Mouse (Mus musculus) skeletal muscle tissue, adult 2 months (tissue): ENCODE data around the gene Surf1.

Experiments used
- DNase-seq: peaks from one replicate; pipeline ENCODE4 v3.0.0-alpha.2; 2012; ENCODE audit warnings: low read depth, low spot score

The Surf1 gene

DNA sequence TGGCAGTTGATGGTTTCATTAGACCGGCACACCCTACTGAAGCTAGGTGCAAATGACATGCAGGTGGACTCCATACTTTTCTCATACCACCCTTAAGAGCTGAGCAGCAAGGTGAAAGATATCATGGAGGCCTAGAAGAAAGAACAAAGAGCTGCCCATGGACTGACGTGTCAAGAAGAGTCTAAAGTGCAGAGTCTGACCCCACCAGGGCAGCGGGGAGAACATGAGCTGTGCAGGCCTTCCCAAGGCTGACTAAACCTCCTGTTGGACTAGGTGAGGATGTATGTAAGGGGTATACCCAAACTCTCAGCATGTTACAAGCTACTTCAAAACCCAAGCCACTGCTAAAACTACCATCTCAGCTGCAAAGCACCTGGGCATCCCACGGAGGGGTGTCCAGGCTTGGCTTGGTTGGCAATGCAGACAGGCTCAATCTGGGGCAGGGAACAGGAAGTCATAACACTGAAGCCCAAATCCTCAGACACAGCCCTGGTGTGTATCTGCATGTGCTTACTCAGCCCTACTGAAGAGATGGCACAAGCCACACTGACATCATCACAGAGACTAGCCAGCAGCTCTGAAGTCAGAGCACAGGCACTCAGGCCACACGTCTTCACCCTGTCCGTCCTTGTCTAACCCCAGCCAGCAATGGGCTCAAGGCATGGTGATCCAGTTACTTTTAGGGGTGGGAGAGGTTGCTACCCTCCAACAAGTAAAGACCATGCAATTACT, 11.6 kb upstream of the Surf1 start:
- no peak for DNase-seq

DNA sequence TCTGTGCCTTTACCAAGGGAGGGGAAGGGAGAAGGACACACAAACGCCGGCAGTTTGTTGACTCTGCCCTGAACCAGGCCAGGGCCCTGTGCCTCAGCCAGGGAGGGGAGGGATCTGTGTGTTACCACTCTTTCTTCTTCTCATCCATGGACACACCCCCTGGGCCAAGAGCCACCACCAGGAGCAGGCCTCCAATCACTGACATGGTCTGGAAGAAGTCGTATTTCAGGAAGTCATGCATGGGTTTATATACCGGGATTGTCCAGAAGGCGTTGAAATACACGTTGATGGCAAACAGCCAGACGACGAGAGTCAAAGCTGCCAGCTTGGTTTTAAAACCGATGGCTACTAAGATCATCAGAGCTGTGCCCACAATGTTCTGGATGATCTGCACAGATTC, 5.5 kb upstream of the Surf1 start:
- DNase-seq, result no peak

DNA sequence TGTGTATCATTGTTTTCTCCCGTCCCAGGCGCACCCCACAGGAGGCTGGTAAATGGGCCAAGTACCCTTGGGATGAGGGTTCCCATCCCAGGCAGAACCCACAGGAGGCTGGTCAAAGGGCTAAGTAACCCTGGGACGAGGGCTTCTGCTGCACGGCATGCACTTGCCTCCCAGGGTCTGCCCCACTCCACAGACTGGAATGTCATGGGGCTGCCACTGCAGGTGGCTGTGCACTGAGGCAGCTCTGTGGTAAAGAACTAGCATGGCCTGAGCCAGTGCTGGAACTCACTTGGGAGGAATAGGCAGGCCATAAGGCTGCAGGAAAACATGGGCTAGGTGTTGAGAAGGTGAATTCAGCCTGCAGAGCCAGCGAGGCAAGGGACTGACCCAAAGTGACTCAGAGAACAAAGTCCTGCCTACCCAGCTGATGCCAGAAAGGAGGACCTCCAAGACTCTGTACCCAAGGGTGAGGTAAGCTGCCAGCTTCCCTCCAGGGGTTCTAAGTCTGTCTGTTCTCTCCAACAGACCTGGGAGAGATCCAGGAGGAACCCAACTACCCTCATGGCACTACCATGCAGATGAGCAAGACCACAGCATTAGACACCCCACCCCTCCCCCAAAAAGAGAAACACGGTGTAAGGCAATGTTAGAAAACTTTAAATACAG, 4.0 kb upstream of the Surf1 start:
- DNase-seq, result no peak

DNA sequence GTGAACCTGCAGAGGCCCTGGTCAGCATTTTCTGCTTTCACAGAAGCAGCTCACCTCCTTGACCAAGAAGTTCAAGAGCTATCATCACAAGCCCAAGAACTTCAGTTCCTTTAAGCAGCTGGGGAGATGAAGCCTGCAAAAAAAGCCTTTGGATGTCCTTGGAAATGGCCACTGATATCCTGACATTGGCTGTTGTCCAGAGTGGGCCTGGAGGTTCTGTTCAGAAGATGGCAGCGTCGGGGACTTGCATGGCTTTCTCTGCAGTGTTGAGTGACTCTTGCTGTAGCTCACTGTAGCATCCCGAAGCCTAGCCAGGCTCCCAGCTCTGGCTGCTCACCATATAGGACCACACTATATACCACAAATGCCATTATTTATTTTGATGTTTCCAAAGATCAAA, 3.4 kb upstream of the Surf1 start:
- DNase-seq, result no peak

DNA sequence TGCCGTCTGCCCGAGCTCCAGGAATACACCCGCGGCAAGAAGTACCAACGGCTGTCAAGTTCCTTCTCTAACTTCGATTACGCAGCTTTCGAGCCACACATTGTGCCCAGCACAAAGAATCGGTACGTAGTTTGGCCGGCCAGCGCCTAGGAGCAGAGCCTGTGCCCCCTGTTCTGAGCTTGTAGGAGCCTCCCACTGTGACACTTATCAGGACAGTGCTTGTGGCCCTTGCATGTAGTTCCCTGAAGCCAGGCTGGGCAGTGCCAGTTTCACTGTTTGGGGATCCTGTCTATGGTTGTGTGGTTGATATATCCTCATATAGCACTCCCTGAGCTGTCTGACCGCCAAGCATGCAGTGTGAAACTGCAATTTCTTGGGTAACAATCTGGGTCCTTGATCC, 408 bp upstream of the Surf1 start:
- DNase-seq, result no peak

DNA sequence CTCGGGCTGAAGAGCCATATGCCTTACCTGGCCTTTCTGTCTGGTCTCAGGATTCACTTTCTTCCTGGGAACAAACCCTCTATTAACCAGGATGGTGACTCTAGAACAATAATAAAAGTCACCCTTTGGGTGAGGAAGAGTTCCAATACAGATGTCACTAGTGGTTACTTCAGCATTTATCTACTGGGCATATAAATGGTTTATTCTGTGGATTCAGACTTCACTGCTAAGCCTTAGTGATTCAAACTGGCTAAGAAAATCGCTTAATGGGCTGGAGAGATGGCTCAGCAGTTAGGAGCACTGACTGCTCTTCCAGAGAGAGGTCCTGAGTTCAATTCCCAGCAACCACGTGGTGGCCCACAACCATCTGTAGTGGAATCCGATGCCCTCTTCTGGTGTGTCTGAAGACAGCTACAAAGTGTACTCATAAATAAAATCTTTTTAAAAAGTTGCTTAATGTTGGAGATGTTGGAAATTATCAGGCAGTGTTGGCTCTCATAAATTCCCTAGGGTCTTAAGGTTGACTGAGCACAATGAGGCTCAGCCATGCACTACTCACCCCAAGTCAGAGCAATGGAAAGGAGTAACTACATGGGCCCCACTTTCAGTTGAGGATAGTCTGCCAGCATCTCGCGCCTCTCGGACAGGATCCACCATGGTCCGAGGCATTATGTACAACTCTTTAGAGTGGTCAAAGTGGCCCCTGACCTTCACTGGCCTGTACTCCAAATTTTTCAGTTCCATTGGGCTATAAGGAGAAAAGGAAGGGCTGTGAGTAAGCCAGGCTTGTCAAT, 2.0 kb downstream of the Surf1 start:
- no peak for DNase-seq

DNA sequence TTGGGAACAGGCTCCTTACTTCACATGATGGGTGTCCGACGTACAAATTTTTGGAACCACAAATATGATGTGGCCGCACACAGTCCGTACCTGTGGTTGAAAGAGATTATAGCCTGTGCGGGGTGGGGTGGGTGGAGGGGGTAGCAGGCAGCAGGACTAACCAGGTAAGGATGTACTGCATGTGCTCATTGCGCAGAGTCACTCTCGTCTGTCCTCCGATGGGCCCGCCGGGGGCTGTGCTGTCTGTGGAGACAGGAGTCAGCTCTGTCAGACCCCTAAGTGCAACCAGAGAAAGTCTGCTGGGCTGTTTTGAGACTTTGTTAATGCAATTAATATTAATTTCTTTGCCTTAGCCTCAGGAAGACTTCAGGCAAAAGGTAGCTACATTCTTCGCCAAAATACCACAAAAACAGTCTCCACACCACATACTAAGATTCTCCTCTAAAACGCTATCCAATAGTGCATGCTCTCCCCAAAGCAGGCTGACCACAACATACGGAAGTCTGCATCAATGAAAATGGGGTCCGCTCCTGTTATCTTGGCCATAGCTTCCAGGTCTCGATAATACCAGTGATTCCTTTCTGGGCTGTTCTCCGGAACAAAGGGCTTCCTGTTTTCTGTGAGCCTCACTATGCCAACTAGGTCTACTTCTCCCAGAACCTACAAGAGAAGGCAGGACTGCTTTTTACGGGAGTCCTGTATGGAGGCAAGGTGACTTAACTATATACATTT, 2.7 kb downstream of the Surf1 start:
- no peak for DNase-seq

DNA sequence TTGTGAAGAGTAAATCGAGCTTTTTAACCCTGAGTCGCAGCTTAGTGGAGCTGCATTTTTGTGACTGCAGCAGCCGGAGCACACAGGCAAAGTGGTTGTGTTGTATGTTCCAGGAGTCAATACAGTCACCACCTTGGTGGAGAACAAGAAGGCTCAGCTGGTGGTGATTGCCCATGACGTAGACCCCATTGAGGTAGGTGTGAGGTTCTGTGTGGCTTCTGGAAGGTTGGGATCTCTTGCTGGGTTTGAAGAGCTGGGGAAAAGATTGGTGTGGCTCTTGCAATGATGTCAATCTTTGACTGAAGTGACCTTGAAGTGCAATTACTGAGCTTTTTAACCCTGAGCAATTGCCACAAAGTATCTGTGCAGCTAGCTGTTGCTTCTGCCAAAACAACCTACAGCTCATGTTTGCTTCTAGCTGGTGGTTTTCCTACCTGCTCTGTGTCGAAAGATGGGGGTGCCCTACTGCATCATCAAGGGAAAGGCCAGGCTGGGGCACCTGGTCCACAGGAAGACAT, 4.0 kb downstream of the Surf1 start:
- DNase-seq, result no peak

DNA sequence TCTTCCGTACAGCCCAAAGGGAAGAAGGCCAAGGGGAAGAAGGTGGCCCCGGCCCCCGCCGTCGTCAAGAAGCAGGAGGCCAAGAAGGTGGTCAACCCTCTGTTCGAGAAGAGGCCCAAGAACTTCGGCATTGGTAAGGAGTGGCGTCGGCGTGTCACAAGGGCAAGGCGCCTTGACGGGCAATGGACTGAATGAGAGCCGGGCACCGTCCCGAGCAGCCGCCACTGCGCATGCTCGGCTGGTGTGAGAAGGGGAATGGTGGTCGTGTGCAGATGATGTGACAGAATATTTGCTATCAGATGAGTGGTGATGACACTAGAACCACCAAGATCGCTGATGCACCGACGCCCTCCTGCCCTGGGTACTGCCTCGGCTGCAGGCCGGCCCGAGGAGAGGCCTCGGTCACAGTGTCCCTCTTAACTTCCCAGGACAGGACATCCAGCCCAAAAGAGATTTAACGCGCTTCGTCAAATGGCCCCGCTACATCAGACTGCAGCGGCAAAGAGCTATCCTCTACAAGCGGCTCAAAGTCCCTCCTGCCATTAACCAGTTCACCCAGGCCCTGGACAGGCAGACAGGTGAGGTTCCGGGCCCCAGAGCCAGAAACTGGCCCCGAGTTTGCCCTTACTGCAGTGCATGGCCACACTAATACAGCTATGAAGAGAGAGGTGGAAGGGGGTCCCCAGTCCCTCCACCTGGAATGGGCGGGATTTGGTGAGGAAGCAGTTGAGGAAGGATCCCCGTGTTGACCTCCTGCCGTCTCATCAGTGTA, 5.2 kb downstream of the Surf1 start:
- peak; percentile 54 for DNase-seq

DNA sequence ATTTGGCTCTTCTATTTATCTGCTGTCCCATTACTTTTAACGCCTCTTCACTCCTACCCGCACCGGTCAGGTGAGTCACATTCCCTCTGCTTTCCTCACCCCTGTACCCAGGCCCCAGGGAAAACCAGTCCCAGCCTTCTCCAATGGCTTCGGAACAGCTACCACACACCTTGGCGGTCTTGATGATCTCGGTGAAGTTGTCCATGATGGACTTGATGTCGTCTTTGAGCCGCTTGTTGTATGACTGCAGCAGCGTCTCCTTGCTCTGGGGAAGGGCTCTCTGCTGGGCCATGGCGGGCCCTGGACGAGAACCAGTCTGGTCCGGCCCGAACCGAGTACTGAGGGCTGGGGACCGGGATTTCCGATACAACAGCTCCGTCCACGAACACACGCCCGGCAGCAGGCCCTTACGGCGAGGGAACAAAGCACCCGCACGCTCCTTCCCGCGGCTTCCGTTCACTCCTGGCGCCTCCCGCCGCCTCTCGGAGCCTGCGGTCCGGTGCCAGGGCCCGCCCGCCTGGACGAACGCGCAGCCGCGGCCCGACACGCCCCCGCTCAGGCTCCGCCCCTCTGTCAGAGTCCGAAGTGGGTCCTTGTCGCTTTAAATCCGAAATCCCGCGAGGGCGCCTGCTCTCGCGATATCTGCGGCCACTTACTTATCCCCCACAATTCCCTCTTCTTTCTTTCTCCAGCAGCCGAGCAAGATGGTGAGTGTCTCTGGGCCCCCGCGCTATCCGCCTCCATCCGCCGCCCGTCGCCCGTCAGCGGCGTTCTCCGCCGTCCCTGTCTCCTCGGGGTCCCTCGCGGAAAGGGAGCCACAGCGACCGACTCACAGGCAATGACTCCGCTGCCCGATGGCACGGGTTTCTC, 6.0 kb downstream of the Surf1 start, which contains the start of the genes Med22 and Rpl7a:
Gene Med22, minus strand, starts transcription at position 554 of the 870 bp plus-strand sequence.
Gene Rpl7a, plus strand, starts transcription at position 641 of the 870 bp plus-strand sequence.
- peak; percentile 100 for DNase-seq

DNA sequence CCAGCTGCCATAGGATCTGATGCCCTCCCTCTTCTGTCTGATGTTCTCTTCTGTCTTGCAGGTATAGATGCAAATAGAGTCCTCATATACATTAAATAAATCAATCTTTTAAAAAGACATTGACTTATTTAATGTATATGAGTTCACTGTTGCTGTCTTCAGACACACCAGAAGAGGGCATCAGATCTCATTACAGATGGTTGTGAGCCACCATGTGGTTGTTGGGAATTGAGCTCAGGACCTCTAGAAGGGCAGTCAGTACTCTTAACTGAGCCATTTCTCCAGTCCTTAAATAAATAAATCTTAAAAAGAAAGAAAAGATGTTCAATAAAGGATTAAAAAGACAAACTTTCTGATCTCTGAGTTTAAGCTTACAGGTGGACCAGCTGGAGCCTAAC, 6.9 kb downstream of the Surf1 start:
- no peak for DNase-seq

DNA sequence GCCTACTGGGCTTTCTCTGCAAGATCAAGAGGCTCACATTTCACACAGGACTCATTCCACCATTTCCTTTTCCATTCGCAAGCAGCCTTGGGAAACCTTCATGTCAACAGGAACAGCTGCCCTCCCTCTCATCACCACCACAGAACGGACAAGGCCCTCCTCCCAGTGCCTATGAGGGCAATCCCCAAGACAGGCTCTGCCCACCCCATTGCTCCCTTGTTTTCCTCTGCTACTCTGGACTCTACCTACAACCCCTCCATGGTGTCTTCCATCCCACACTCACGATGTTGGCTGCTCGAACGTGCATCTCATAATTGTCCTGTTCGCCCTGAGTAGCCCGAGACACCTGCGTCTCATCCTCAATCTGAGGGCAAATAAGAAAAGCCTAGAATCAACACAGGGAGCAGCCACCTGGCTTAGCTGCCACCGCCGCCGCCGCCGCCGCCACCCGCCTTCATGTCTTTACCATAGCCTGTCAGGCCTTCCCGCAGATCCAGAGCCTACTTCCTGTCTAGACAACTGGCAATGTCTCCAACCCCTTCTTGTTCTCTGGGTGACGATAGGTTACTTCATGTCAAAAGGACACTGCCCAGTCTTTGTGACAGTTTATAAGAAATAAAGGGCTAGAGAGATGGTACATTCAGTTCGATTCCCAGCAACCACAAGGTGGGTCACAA, 7.5 kb downstream of the Surf1 start:
- DNase-seq, result no peak

DNA sequence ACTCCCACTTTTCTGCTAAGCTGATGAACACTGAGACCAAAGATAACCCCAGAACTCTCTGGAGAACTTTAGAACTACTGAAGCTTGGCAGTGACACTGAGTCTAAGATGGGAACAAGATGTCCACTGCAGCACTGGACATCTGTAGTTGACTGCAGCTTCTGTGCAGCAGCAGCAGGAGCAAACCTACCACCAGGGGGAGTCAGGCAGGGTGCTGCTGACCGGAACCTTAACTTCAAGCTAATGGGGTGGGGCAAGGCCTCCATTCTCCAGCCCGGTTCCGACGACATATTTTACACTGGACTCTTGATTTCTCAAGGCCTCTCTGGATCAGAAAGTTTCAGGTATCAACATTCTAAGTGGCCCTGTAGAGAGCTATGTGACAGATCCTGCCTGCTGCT, 9.2 kb downstream of the Surf1 start:
- no peak for DNase-seq

DNA sequence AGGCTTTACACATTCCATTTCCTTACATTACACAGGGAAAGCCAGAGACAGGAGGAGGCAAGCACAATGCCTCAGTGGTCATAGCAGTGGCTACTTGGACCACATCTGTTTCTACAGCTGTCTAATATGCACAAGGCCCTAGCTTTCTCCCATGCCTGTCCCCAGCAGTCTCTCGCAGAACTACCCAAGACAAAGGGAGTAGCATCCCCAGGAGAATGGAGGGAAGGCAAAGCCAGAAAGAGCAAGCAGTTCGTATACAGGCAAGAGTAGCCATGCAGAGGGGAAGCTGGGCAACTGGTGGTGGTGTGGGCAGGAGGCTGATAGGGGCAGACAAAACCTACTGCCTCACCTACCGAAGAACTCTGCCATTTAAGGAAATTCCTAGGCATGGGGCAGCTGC, 9.9 kb downstream of the Surf1 start:
- no peak for DNase-seq

DNA sequence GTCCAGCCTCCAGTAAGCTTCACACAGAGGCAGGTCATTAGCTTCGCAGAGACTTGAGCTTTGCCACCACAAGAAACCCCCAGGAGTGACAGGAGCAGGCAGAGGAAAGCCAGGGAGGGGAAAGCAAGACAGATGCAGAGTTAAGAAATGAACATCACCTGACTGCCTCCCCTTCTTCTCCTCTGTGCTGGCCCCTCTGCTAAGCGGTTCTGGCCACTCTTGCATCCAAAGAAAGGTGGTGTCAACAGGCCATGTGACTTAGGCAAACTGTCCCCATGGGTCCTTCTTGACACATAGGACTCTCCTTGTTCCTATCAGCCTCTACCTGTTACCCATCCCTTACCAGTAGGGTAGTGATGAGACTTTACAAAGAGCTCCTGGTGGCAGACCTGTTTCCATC, 10.4 kb downstream of the Surf1 start:
- no peak for DNase-seq

DNA sequence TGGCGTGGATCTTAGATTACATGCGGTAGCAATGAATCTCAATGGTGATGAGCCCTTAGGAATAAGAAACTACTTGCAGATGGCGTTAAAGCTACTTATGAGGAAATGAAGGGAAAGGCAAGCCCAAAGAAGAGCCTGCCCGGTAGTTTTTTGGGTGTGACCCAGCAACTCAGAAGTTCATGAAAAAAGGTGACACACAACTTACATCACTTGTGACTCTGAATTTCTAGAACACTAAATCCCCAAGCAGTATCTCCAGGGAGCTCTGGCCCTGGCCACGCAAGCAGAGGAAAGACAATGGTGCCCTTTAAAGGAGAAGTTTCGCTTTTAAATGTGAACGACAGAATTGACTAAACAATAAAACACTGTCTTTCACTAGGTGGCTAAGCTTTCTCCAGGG, 13.0 kb downstream of the Surf1 start:
- no peak for DNase-seq

DNA sequence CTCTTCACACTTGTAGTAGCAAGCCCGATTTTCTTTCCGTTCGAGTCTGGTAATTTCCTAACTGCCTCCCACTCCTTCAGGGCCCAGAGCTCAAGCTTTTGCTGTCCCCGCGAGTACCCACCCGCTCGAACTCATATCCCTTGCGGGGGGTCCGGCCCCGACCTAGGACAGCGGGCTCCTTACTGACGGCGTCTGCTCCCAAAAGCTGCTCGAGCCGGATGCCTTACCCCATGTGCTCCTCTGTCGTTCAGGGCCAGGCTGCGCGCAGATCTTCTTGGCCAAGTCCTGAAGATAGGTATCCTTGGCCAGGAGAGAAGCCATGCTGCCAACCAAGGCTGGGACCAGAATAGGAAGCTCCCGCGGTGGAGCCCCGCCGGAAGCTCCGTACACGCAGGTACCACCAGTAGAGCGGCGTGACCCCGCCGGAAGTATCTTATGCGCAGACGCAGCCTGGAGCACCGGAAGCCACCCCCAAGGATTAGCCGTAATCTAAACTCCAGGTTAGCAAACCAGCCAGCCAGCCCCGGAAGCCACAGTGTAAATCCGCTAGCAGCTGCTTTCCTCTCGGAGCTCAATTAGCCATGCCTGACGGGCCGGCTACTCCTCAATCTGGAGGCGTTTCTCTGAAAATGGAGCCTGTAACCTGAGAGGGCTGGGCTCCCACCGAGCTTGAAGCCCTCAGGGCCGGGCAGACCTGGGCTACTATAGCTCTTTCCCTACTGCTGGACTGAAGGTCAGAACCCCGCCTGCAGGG, 13.7 kb downstream of the Surf1 start, which contains the start of gene Surf6:
Gene Surf6, minus strand, starts transcription at position 413 of the 754 bp plus-strand sequence.
- DNase-seq, result peak; percentile 93

DNA sequence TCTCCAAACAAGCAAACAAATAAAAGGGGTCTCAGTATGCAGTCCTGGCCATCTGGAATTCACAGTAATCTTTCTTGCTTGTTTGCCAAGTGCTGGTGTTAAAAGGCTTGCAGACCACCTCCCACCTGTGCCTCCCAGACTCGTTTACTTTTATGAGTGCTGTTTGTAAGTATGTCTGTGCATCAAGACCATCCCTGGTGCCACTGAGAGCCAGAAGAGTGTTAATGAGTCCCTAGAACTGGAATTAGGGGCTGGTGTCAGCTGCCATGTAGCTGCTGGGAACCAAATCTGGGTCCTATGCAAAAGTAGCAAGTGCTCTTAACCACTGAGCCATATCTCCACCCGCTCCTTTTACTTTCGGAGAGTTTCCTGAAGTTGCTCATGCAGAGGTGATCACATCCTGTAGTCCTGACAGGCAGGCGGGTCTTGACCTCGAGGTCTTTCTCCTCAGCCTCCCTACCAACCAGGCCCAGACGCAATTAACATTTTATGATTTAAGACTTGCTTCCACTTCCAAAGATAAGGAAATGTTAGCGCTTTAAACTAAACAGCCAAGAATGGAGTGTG, 14.4 kb downstream of the Surf1 start:
- DNase-seq, result no peak
